Mouse (Mus musculus): Measurements from ENCODE around the gene Alg3. TPM values are rescaled to one million over a fixed set of nuclear protein-coding genes. Genes with fewer than 3 reads are reported as not detected.

Gene Alg3
- polyA plus RNA-seq, 1 experiment from 2014 or later: 20.7 TPM

MicroRNAs within 50 kb of the gene (microRNA counts, 519-probe panel; counts per million panel counts)
- microRNA mmu-miR-1224: 3,164 counts per million, percentile 63 among the panel's probes with 10 or more counts

Small RNAs within 50 kb of the gene (microRNA-seq; reads per million reads assigned to microRNA genes)
- gene Mir1224: not detected

Other genes starting within 250 kb of the Alg3 start
- 17.2 and 18.5 TPM in 2 replicates for gene Abcc5, start 185.3 kb downstream of the Alg3 start, polyA plus RNA-seq (2015; fragmentation: Nextera tagmentation; extraction: Ambion mirVana)
- 44.1 and 48.7 TPM in 2 replicates for gene Eif2b5, start 112.9 kb downstream of the Alg3 start, polyA plus RNA-seq (2015; fragmentation: Nextera tagmentation; extraction: Ambion mirVana)
- gene Dvl3, start 94.8 kb downstream of the Alg3 start, polyA plus RNA-seq (2015; fragmentation: Nextera tagmentation; extraction: Ambion mirVana): 3.8 and 4.8 TPM in 2 replicates
- 386 and 395 TPM in 2 replicates for gene Ap2m1, start 76.3 kb downstream of the Alg3 start, polyA plus RNA-seq (2015; fragmentation: Nextera tagmentation; extraction: Ambion mirVana)
- gene Abcf3, start 63.2 kb downstream of the Alg3 start, polyA plus RNA-seq (2015; fragmentation: Nextera tagmentation; extraction: Ambion mirVana): 24.6 and 28.4 TPM in 2 replicates
- 0.21 and 0.33 TPM in 2 replicates for gene Vwa5b2, start 22.3 kb downstream of the Alg3 start, polyA plus RNA-seq (2015; fragmentation: Nextera tagmentation; extraction: Ambion mirVana)
- gene Eef1akmt4, start 142 bp downstream of the Alg3 start, polyA plus RNA-seq (2015; fragmentation: Nextera tagmentation; extraction: Ambion mirVana): 16.0 and 16.2 TPM in 2 replicates
- 0.08 TPM in 1 of 2 replicates, not detected in the other for gene Gm49333, start 125 bp downstream of the Alg3 start, polyA plus RNA-seq (2015; fragmentation: Nextera tagmentation; extraction: Ambion mirVana)
- 0.10 and 0.12 TPM in 2 replicates for gene Camk2n2, start 9.6 kb upstream of the Alg3 start, polyA plus RNA-seq (2015; fragmentation: Nextera tagmentation; extraction: Ambion mirVana)
- 0.10 TPM in 1 of 2 replicates, not detected in the other for gene Ece2, start 18.1 kb upstream of the Alg3 start, polyA plus RNA-seq (2015; fragmentation: Nextera tagmentation; extraction: Ambion mirVana)
- 164 and 171 TPM in 2 replicates for gene Psmd2, start 39.9 kb upstream of the Alg3 start, polyA plus RNA-seq (2015; fragmentation: Nextera tagmentation; extraction: Ambion mirVana)
- 86.2 and 98.5 TPM in 2 replicates for gene Eif4g1, start 56.6 kb upstream of the Alg3 start, polyA plus RNA-seq (2015; fragmentation: Nextera tagmentation; extraction: Ambion mirVana)
- gene Fam131a, start 81.5 kb upstream of the Alg3 start, polyA plus RNA-seq (2015; fragmentation: Nextera tagmentation; extraction: Ambion mirVana): 1.3 and 1.8 TPM in 2 replicates
- gene Polr2h, start 105.9 kb upstream of the Alg3 start, polyA plus RNA-seq (2015; fragmentation: Nextera tagmentation; extraction: Ambion mirVana): 36.4 and 39.3 TPM in 2 replicates
- 9.5 and 13.7 TPM in 2 replicates for gene Clcn2, start 106.0 kb upstream of the Alg3 start, polyA plus RNA-seq (2015; fragmentation: Nextera tagmentation; extraction: Ambion mirVana)
- gene Chrd, start 121.4 kb upstream of the Alg3 start, polyA plus RNA-seq (2015; fragmentation: Nextera tagmentation; extraction: Ambion mirVana): 0.37 and 0.47 TPM in 2 replicates
- 5.0 and 5.6 TPM in 2 replicates for gene Thpo, start 122.8 kb upstream of the Alg3 start, polyA plus RNA-seq (2015; fragmentation: Nextera tagmentation; extraction: Ambion mirVana)